Mouse (Mus musculus) CH12.LX (cell line): Measurements from ENCODE around the gene Exosc10. TPM values are rescaled to one million over a fixed set of nuclear protein-coding genes. Genes with fewer than 3 reads are reported as not detected.

Source experiments
- DNase-seq: peaks from one replicate; pipeline ENCODE4 v3.0.0-alpha.2; 2013; ENCODE audit errors: extremely low read depth
- H3K27ac ChIP-seq: 2 replicates; pipeline ENCODE4 v1.5.1; 2012; ENCODE audit warnings: low read depth, mild to moderate bottlenecking, control low read depth, moderate library complexity; ENCODE audit not compliant: insufficient read depth
- H3K27me3 ChIP-seq: replicated peaks from 2 replicates; pipeline ENCODE3; 2012; ENCODE audit warnings: inconsistent platforms
- H3K36me3 ChIP-seq, 2 experiments: replicated peaks in 1 of 2; 2 replicates each; pipeline versions ENCODE3 to v1.6.1; 2012; ENCODE audit warnings: inconsistent platforms in 1 of 2, low read length in 1 of 2, mild to moderate bottlenecking in 1 of 2, mixed read lengths in 1 of 2, moderate library complexity in 1 of 2; ENCODE audit not compliant: control insufficient read depth in 1 of 2, insufficient read depth in 1 of 2
- H3K4me1 ChIP-seq, 2 experiments: 2 replicates each; pipeline ENCODE4 v1.6.1; 2012; ENCODE audit warnings: inconsistent platforms in 1 of 2, moderate library complexity in 1 of 2; ENCODE audit not compliant: insufficient read depth in 2 of 2, control insufficient read depth in 1 of 2
- H3K4me2 ChIP-seq: 2 replicates; pipeline ENCODE4 v1.6.1; 2012; ENCODE audit warnings: low read depth, mild to moderate bottlenecking, control low read depth; ENCODE audit not compliant: poor library complexity, insufficient read depth, severe bottlenecking
- H3K4me3 ChIP-seq, 3 experiments: fragments of 150-350 bp in 1 of 3; sonication (generic) in 1 of 3; replicated peaks in 1 of 3; 2 replicates each; pipeline versions ENCODE3 to v1.5.1; 2011 to 2012; ENCODE audit warnings: low read depth in 2 of 3, low read length in 2 of 3, mild to moderate bottlenecking in 2 of 3, moderate library complexity in 2 of 3, control low read depth in 1 of 3, improper control_type of control experiment in 1 of 3, inconsistent platforms in 1 of 3, mixed read lengths in 1 of 3; ENCODE audit not compliant: poor library complexity in 1 of 3
- H3K79me2 ChIP-seq: replicated peaks from 2 replicates; pipeline ENCODE4 v1.6.1; 2012; ENCODE audit warnings: mild to moderate bottlenecking, moderate library complexity; ENCODE audit not compliant: control insufficient read depth, poor library complexity, insufficient read depth, severe bottlenecking; ENCODE audit errors: extremely low read depth
- H3K9ac ChIP-seq: 2 replicates; pipeline ENCODE4 v1.6.1; 2012; ENCODE audit warnings: low read depth, mild to moderate bottlenecking, control low read depth, moderate library complexity; ENCODE audit not compliant: insufficient read depth
- H3K9me3 ChIP-seq: replicated peaks from 2 replicates; pipeline ENCODE3; 2012; ENCODE audit warnings: low read length, inconsistent platforms, mixed read lengths
- BHLHE40 ChIP-seq: IDR thresholded peaks from 2 replicates; pipeline ENCODE4 v1.6.1; 2011; ENCODE audit warnings: mild to moderate bottlenecking, low read depth, low read length, improper control_type of control experiment
- CHD1 ChIP-seq: IDR thresholded peaks from 2 replicates; pipeline ENCODE4 v1.6.1; 2012; ENCODE audit warnings: low read depth, low read length, improper control_type of control experiment, inconsistent platforms
- E2F4 ChIP-seq: IDR thresholded peaks from 2 replicates; pipeline ENCODE4 v1.6.1; 2011; ENCODE audit warnings: low read depth, low read length, improper control_type of control experiment; ENCODE audit not compliant: insufficient replicate concordance
- ELF1 ChIP-seq: IDR thresholded peaks from 2 replicates; pipeline ENCODE4 v1.6.1; 2014; ENCODE audit warnings: low read depth, mild to moderate bottlenecking, inconsistent platforms, low read length, improper control_type of control experiment
- GABPA ChIP-seq: IDR thresholded peaks from 2 replicates; pipeline ENCODE4 v1.6.1; 2012; ENCODE audit warnings: low read depth, low read length, improper control_type of control experiment, inconsistent platforms; ENCODE audit not compliant: insufficient replicate concordance
- JUND ChIP-seq: conservative IDR thresholded peaks from 2 replicates; pipeline ENCODE4 v1.6.1; 2011; ENCODE audit warnings: low read depth, low read length, improper control_type of control experiment
- NELFE ChIP-seq: IDR thresholded peaks from 2 replicates; pipeline ENCODE4 v1.6.1; 2011; ENCODE audit warnings: low read depth, low read length, improper control_type of control experiment
- NRF1 ChIP-seq: IDR thresholded peaks from 2 replicates; pipeline ENCODE4 v1.6.1; 2014; ENCODE audit warnings: low read depth, mild to moderate bottlenecking, inconsistent platforms, low read length, improper control_type of control experiment, moderate library complexity
- PAX5 ChIP-seq: IDR thresholded peaks from 2 replicates; pipeline ENCODE4 v1.6.1; 2012; ENCODE audit warnings: low read length, inconsistent platforms, mixed read lengths
- RAD21 ChIP-seq: IDR thresholded peaks from 2 replicates; pipeline ENCODE4 v1.6.1; 2011; ENCODE audit warnings: low read depth, mild to moderate bottlenecking, low read length, improper control_type of control experiment, moderate library complexity
- RCOR1 ChIP-seq: conservative IDR thresholded peaks from 2 replicates; pipeline ENCODE4 v1.6.1; 2012; ENCODE audit warnings: low read depth, mild to moderate bottlenecking, inconsistent platforms, low read length, improper control_type of control experiment
- SIN3A ChIP-seq: IDR thresholded peaks from 2 replicates; pipeline ENCODE4 v1.6.1; 2012; ENCODE audit warnings: low read length, improper control_type of control experiment, inconsistent platforms
- SMC3 ChIP-seq: IDR thresholded peaks from 2 replicates; pipeline ENCODE4 v1.6.1; 2011; ENCODE audit warnings: low read depth, low read length, improper control_type of control experiment
- UBTF ChIP-seq: IDR thresholded peaks from 2 replicates; pipeline ENCODE4 v1.6.1; 2012; ENCODE audit warnings: low read depth, mild to moderate bottlenecking, inconsistent platforms, low read length, improper control_type of control experiment, moderate library complexity
- USF1 ChIP-seq: IDR thresholded peaks from 2 replicates; pipeline ENCODE4 v1.6.1; 2014; ENCODE audit warnings: low read depth, mild to moderate bottlenecking, inconsistent platforms, low read length, improper control_type of control experiment
- ZC3H11A ChIP-seq: IDR thresholded peaks from 2 replicates; pipeline ENCODE4 v1.6.1; 2012; ENCODE audit warnings: low read depth, mild to moderate bottlenecking, inconsistent platforms, low read length, improper control_type of control experiment
- ZMIZ1 ChIP-seq: IDR thresholded peaks from 2 replicates; pipeline ENCODE4 v1.6.1; 2012; ENCODE audit warnings: low read depth, mild to moderate bottlenecking, inconsistent platforms, low read length, improper control_type of control experiment
- dilution Hi-C: fragments of 300-500 bp; cut with MboI; formaldehyde crosslinking; loops from 2 replicates; pipeline ENCODE4 v1.14.3; 2020; ENCODE audit warnings: low sequenced_read_pairs; ENCODE audit not compliant: extremely low pct_unique_long_range_greater_than_20kb, extremely low pct_ligation_motif_present
- in situ Hi-C: fragments of 300-500 bp; cut with MboI; formaldehyde crosslinking; loops from 3 replicates; pipeline ENCODE4 v1.14.3; 2019; ENCODE audit warnings: low sequenced_read_pairs, low pct_ligation_motif_present, low pct_unique_long_range_greater_than_20kb, mixed read lengths
- polyA plus RNA-seq: library from polyadenylated mRNA; unstranded; fragments of >175 nt; gene quantifications from 2 replicates; pipeline ENCODE4 v1.2.1, GENCODE M21; 2012; ENCODE audit warnings: low read depth; ENCODE audit not compliant: insufficient read length
- total RNA-seq, 2 experiments: library from RNA; depleted of rRNA; stranded (reverse); fragments of 300-350 nt in 1 of 2; fragments of >200 nt in 1 of 2; gene quantifications; 2 replicates each; pipeline ENCODE4 v1.2.3; 2012 to 2014

Exosc10 gene
- total and polyA plus RNA-seq, 3 experiments, result 40.1 to 108 (median 61.8) TPM

DNA sequence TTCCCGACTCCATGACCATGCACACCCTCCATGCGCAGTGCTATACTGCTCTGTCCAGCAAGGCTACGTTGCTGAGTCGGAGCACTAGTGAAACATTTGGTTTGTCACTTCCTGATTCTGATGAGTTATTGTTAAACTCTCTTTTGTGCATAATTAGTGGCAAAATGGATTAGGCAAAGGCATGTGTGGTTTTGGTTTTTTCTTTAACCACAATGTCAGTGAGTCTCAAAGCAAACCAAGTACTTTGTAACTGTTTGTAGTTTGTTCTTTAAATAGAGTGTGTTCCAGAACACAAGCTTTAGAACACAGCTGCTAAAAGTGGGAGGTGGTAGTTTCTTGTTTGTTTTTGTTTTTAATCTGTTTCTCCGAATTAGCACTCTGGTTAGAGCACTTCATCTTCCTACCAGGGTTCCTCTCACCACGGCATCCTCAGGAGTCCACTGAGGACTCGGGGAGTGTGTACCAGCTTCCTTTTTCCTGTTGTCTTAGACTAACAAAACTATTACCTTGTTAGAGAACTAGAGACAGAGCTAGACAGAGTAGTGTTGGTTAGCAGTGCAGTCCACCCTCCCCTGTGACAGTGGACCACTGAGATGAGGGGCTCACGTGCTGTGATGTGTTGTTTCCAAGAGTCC is 48.7 kb upstream of the Exosc10 start:
- dilution Hi-C loops, result no loop called here

DNA sequence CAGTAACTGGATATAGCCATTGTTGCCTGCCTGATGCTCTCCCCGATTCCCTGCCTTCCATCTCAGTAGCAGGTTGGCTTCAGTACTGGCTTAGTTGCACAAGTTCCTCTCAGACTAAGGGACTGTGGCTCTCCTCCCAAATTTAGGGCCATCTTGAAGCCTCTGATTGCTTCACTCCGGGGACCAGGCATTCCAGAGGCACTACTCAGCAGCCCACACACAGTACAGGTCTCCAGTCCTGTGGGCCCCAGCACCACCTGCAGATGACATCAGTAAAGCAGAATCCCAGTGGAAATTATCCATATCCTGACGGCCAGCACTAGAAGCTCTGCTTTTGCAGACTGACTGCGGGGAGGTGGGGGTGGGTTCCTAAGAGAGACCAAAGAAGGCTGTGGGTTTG is 47.5 kb upstream of the Exosc10 start:
- TF ChIP-seq NRF1 (no peak), E2F4 (no peak), CHD1 (no peak), JUND (no peak), ZC3H11A (no peak), ZMIZ1 (no peak), PAX5 (no peak), GABPA (no peak), USF1 (no peak)
- in situ Hi-C loops, result no loop called here
- DNase-seq, result no peak
- H3K4me1 ChIP-seq, result peaks cover 5 to 11% of the 10 kb centered on the region in 2 experiments
- H3K36me3 ChIP-seq, result peaks cover 34 to 82% of the 10 kb centered on the region in 2 experiments
- no peak overlapping the region for H3K9ac ChIP-seq
- H3K4me2 ChIP-seq, result no peak overlapping the region
- H3K27me3 ChIP-seq, result no peaks in the 10 kb centered on the region
- no peak overlapping the region for H3K27ac ChIP-seq
- peaks cover 9% of the 10 kb centered on the region for H3K9me3 ChIP-seq
- H3K79me2 ChIP-seq, result no peaks in the 10 kb centered on the region
- H3K4me3 ChIP-seq, result no peak overlapping the region
- dilution Hi-C loops, result no loop called here

More for the DNA sequence above, 48.7 kb upstream of the Exosc10 start:
- TF ChIP-seq GABPA, result no peak
- TF ChIP-seq E2F4, result no peak
- TF ChIP-seq SIN3A, result no peak
- no peak for TF ChIP-seq NELFE
- TF ChIP-seq RCOR1, result no peak
- TF ChIP-seq ELF1, result 0 out of 2 replicates have a peak, but pooled peaks have one; percentile 12
- DNase-seq, result peak; percentile 27
- Histone ChIP-seq H3K4me1 (peaks cover 5 to 11% of the 10 kb centered on the region in 2 experiments), H3K9me3 (peaks cover 9% of the 10 kb centered on the region), H3K9ac (no peak overlapping the region), H3K4me3 (no peak overlapping the region), H3K27ac (no peak overlapping the region), H3K4me2 (no peak overlapping the region), H3K79me2 (no peaks in the 10 kb centered on the region), H3K36me3 (peaks cover 26 to 78% of the 10 kb centered on the region in 2 experiments), H3K27me3 (no peaks in the 10 kb centered on the region)
- in situ Hi-C loops, result no loop called here

DNA sequence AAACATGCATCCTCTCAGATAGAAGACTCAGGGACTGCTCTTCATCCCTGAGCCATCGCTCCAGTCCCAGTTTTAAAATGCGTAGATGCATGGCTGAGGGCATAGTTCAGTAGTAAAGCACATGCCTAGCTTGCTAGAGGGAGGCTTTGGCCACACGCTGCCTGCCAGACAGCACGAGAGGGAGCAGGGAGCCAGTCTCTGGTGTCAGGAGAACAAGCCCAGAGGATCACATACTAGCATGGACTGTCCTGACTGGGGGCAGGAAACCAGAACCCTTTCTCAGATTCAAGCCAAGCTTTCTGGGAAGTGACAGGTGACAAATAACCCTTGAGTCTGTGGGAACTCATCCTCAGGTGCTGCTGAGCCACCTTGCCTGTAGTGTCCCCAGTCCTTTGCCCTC is 46.9 kb upstream of the Exosc10 start:
- no peak overlapping the region for H3K4me2 ChIP-seq
- no peak overlapping the region for H3K27ac ChIP-seq
- no peaks in the 10 kb centered on the region for H3K27me3 ChIP-seq
- no peak overlapping the region for H3K4me3 ChIP-seq
- no peak for DNase-seq
- TF ChIP-seq BHLHE40 (no peak), UBTF (no peak), SMC3 (no peak), RAD21 (no peak)
- dilution Hi-C loops (no loop called here), in situ Hi-C loops (no loop called here)
- H3K9me3 ChIP-seq, result peaks cover 9% of the 10 kb centered on the region
- H3K79me2 ChIP-seq, result no peaks in the 10 kb centered on the region
- H3K9ac ChIP-seq, result no peak overlapping the region
- H3K4me1 ChIP-seq, result peaks cover 5 to 11% of the 10 kb centered on the region in 2 experiments
- peaks cover 37 to 80% of the 10 kb centered on the region in 2 experiments for H3K36me3 ChIP-seq
